Mouse (Mus musculus) effector memory CD4-positive, alpha-beta T cell, adult 5 months (primary cell): ENCODE data around the gene Entr1. TPM values are rescaled to one million over a fixed set of nuclear protein-coding genes. Genes with fewer than 3 reads are reported as not detected.

ENCODE experiments used
- polyA plus RNA-seq: library from polyadenylated mRNA; unstranded; fragments of 100-300 nt; shearing (Covaris generic); gene quantifications from one replicate; pipeline ENCODE4 v1.2.1, GENCODE M21; 2017

The Entr1 gene
- polyA plus RNA-seq, result 156 TPM

DNA sequence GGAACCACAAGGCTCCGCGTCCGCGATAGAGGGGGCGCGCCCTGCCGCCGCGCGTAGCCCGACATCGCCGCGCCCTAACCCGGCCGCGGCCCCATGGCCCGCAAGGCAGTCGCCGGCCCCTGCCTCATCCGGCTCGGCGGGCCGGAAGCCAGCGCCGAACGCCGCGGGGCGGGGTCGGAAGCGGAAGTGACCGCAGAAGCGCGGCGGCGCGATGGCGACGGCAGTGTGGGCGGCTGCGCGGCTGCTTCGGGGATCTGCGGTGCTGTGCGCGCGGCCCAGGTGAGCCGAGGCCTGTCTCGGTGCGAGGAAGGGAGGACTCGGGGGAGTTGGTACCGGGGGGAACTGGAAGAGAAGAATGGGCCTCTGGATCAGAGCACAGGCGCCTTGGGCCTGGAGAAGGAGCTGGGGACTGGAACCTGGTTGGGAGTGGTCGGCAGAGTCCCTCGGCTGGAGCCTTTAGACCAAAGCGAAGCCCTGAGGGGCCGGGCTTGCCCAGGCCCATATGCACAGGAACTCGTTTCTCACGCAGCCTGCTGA lies at the start of gene Entr1, which contains the start of gene Pmpca:
Gene Entr1, minus strand, starts transcription at position 163 of the 537 bp plus-strand sequence.
Gene Pmpca, plus strand, starts transcription at position 186 of the 537 bp plus-strand sequence.

DNA sequence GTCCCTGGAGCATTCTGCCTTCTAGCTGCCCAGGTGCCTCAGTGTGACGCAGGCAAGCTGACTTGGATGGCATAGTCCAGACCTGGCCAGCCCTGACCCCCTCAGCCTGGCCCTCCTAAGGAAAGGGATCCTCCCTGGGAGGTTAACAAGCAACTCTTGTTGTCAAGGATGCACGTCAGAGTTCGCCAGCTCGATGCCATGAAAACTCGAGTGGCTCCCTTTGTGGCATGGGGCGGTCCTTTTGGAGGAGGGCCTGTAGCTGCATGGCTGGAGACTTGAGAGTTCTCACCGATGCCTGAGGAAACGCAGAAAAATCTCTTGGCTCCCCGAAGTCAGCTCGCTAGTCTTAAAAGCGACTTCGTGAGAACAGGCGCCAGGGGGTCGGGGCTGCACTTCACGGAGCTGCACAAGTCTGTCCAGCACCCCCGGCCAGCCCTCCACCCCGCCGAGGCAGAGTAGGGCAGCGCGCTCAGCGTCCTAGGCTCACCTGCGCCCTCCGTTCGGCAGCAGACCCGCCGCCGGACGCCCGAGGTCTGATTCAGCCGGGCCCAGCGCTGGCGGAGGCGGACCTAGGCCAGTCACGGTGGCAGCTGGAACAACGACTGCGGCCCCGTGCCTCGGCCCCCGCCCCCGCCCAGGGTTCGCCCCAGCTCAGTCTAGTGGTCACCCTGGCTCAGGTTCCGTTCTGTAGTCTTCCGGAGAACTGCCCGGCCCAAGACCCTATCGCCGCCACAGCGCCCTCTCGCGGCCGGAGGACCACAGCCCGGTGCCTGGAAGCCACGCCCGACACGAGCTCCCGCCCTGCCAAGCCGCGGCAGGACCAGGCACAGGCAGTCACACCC lies 19.6 kb upstream of the Entr1 start, which contains the start of gene Inpp5e:
Gene Inpp5e, minus strand, starts transcription at position 689 of the 842 bp plus-strand sequence.

DNA sequence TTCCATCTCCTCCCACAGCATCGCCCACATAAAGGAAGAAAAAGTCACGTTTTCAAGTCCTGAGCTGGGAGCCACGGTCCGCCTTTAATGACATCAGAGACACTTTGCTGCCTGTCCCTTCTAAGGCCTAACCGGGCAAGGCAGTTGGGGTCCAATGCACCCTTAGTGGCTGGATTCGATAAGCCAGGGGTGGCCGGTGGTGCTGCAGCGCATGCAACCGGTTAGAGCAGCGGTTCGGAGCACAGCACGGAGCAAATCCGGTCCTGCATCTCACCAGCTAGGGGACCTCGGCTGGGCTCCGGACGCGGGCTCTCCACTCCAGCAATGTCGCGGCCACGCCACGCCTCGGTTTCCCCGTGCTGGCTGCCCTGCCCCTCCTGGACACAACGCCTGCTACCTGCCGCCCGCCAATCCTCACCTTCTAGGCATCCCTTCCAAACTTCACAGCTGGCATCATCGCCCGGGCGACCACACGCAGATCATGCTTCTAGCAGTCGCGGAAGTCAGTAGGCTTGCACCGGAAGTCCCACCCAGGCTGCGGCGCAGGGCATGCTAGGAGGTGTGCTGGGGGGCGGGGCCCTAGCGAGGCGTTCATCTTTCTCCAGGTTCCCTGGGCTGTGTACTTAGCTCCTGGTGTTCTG lies 8.9 kb downstream of the Entr1 start, which contains the start of gene Snapc4:
Gene Snapc4, minus strand, starts transcription at position 523 of the 641 bp plus-strand sequence.

DNA sequence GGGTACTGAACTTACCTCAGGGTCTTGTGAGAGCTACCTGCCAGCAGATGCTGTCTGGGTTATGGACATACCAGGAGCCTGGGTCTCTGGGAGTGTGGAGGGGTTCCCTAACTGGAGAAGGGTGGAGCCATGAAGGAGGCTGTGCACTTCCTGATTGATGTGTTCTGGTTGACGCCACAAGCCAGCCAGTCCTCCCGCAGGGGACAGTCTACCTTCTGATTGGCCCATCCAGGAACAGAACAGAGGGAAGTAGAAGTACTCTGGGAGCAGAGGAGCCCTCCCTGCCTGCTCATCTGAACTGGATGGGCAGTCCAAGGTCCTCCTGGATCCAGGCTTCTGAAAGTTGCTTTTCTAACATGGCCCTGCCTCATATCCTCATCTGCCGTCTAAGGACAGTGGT lies 28.3 kb downstream of the Entr1 start, which contains the start of gene Card9:
Gene Card9, minus strand, starts transcription at position 147 of the 400 bp plus-strand sequence.

DNA sequence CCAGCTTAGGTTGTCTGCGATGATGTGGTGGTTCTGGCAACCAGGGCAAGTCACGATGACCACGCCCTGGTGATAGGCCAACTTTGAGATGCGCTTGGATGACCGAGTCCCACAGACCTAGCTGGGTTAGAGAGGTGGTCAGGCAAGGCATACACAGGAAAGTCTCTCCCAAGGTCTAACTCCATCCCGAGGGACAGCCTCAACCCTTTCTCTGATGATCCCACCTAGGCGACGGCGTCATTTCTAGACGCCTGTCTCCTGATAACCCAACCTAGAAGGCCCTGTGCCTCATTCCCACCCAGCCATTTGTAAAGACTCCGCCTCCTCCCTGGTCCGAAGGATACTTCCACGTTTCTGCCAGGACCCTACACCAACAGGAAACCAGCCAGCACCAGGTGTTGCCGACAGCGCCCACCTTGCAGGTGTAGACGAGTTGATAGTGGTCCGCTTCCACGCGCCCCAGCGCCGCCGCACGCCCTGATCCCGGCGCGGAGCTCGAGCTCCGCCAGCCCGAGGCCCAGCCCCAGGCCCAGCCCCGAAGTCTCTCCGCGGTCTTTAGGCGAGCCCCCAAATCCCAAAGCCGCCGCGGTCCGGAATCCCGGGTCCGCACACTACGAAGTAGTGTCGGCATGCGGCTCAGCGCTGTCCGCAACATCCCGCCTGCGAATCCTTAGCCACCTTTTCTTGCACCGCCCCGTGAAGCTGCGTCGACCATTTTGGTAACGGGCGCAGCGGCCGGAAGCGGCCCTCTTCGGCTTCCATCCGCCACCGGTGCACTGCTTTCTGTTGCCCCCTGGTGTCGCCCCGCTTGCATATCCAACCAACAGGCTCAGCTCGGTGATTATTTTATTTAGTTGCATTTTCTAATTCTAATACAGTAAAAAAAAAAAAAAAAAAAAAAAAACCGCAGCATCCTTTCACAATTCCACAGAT lies 37.5 kb downstream of the Entr1 start, which contains the start of gene Dnlz:
Gene Dnlz, minus strand, starts transcription at position 753 of the 933 bp plus-strand sequence.

Other genes starting within 250 kb of the Entr1 start
- gene Lhx3, start 181.0 kb downstream of the Entr1 start, polyA plus RNA-seq, result not detected
- gene Qsox2, start 151.8 kb downstream of the Entr1 start, polyA plus RNA-seq, result 7.4 TPM
- 0.11 TPM for gene Ccdc187, start 94.8 kb downstream of the Entr1 start, polyA plus RNA-seq
- 22.6 TPM for gene Gpsm1, start 73.8 kb downstream of the Entr1 start, polyA plus RNA-seq
- gene Dnlz, start 37.2 kb downstream of the Entr1 start, polyA plus RNA-seq, result 8.6 TPM
- not detected for gene Card9, start 28.4 kb downstream of the Entr1 start, polyA plus RNA-seq
- 48.0 TPM for gene Snapc4, start 8.7 kb downstream of the Entr1 start, polyA plus RNA-seq
- gene Pmpca, start within 50 bp of the Entr1 start, polyA plus RNA-seq, result 71.5 TPM
- gene Inpp5e, start 19.9 kb upstream of the Entr1 start, polyA plus RNA-seq, result 28.7 TPM
- gene Sec16a, start 55.9 kb upstream of the Entr1 start, polyA plus RNA-seq, result 46.0 TPM
- 45.4 TPM for gene Notch1, start 127.3 kb upstream of the Entr1 start, polyA plus RNA-seq
- not detected for gene Egfl7, start 190.7 kb upstream of the Entr1 start, polyA plus RNA-seq
- gene Gm20532, start 197.3 kb upstream of the Entr1 start, polyA plus RNA-seq, result not detected
- gene Agpat2, start 215.1 kb upstream of the Entr1 start, polyA plus RNA-seq, result 18.0 TPM
- 8.2 TPM for gene Fam69b, start 239.1 kb upstream of the Entr1 start, polyA plus RNA-seq